Mouse (Mus musculus): ENCODE results near the gene Ylpm1.

Ylpm1 gene

GRCm38 (mm10) chr12:84996083-84996496 lies at the start of gene Ylpm1:
Gene Ylpm1, plus strand, starts transcription at chr12:84996321.
- DNase-seq (ENCODE audit: low spot score in 2 of 2) = peak; percentile 97 to 99

GRCm38 (mm10) chr12:84947894-84948583 lies 48.1 kb upstream of the Ylpm1 start:
- DNase-seq (ENCODE audit: low spot score in 2 of 2) = no peak

- DNase-seq (ENCODE audit: low spot score in 2 of 2) = no peak
Measured at GRCm38 (mm10) chr12:84948584-84949285, 47.4 kb upstream of the Ylpm1 start.

- DNase-seq (ENCODE audit: low spot score in 2 of 2) = no peak
Measured at GRCm38 (mm10) chr12:84950763-84951162, 45.4 kb upstream of the Ylpm1 start.

GRCm38 (mm10) chr12:84951531-84951930 lies 44.6 kb upstream of the Ylpm1 start:
- no peak for DNase-seq (ENCODE audit: low spot score in 2 of 2)

GRCm38 (mm10) chr12:84952351-84952750 lies 43.8 kb upstream of the Ylpm1 start:
- no peak for DNase-seq (ENCODE audit: low spot score in 2 of 2)

GRCm38 (mm10) chr12:84956317-84956716 lies 39.8 kb upstream of the Ylpm1 start:
- no peak for DNase-seq (ENCODE audit: low spot score in 2 of 2)

GRCm38 (mm10) chr12:84958794-84959356 lies 37.2 kb upstream of the Ylpm1 start:
- no peak for DNase-seq (ENCODE audit: low spot score in 2 of 2)

- peak; percentile 64 to 72 for DNase-seq (ENCODE audit: low spot score in 2 of 2)
Measured at GRCm38 (mm10) chr12:84962606-84963005, 33.5 kb upstream of the Ylpm1 start.

GRCm38 (mm10) chr12:84968831-84969655 lies 27.1 kb upstream of the Ylpm1 start:
- peak in 1 of 2 experiments; percentile 19 for DNase-seq (ENCODE audit: low spot score in 2 of 2)

GRCm38 (mm10) chr12:84969656-84970427 lies 26.3 kb upstream of the Ylpm1 start:
- DNase-seq (ENCODE audit: low spot score in 2 of 2) = peak; percentile 24 to 67

GRCm38 (mm10) chr12:84970428-84971096 lies 25.6 kb upstream of the Ylpm1 start, which contains the start of the genes Fcf1 and Arel1:
Gene Fcf1, plus strand, starts transcription at chr12:84970897.
Gene Arel1, minus strand, starts transcription at chr12:84970900.
- DNase-seq (ENCODE audit: low spot score in 2 of 2) = peak; percentile 89 to 93

GRCm38 (mm10) chr12:84979264-84979862 lies 16.8 kb upstream of the Ylpm1 start:
- no peak for DNase-seq (ENCODE audit: low spot score in 2 of 2)

GRCm38 (mm10) chr12:84989456-84989855 lies 6.7 kb upstream of the Ylpm1 start:
- no peak for DNase-seq (ENCODE audit: low spot score in 2 of 2)

- no peak for DNase-seq (ENCODE audit: low spot score in 2 of 2)
Measured at GRCm38 (mm10) chr12:84995112-84995761, 884 bp upstream of the Ylpm1 start.

GRCm38 (mm10) chr12:84996501-84997398 lies 629 bp downstream of the Ylpm1 start:
- DNase-seq (ENCODE audit: low spot score in 2 of 2) = peak; percentile 67 to 85

- DNase-seq (ENCODE audit: low spot score in 2 of 2) = no peak
Measured at GRCm38 (mm10) chr12:84999053-84999452, 2.9 kb downstream of the Ylpm1 start.

- no peak for DNase-seq (ENCODE audit: low spot score in 2 of 2)
Measured at GRCm38 (mm10) chr12:85006206-85006605, 10.1 kb downstream of the Ylpm1 start.
